Mouse (Mus musculus) heart, adult 2 months (tissue): ENCODE data around the gene Catsperd. TPM values are rescaled to one million over a fixed set of nuclear protein-coding genes. Genes with fewer than 3 reads are reported as not detected.

Experiments used
- DNase-seq, 2 experiments: peaks; one replicate each; pipeline ENCODE4 v3.0.0; 2021
- H3K27ac ChIP-seq: fragments of 200-600 bp; 2 replicates; pipeline ENCODE4 v1.8.1; 2022
- H3K27me3 ChIP-seq: fragments of 200-500 bp; 2 replicates; pipeline ENCODE4 v1.6.1; 2012; ENCODE audit warnings: mild to moderate bottlenecking, low read length, inconsistent platforms, mixed read lengths; ENCODE audit not compliant: control insufficient read depth, insufficient read depth
- H3K36me3 ChIP-seq: fragments of 200-500 bp; 2 replicates; pipeline ENCODE4 v1.6.1; 2012; ENCODE audit warnings: low read length, inconsistent platforms; ENCODE audit not compliant: control insufficient read depth, insufficient read depth
- H3K4me1 ChIP-seq: fragments of 200-500 bp; 2 replicates; pipeline ENCODE4 v1.6.1; 2011; ENCODE audit warnings: low read length; ENCODE audit not compliant: control insufficient read depth, insufficient read depth
- H3K4me3 ChIP-seq: fragments of 200-600 bp; 2 replicates; pipeline ENCODE4 v1.8.1; 2022
- H3K79me2 ChIP-seq: fragments of 200-500 bp; replicated peaks from 2 replicates; pipeline ENCODE4 v1.6.1; 2012; ENCODE audit warnings: mild to moderate bottlenecking, inconsistent platforms, low read length, moderate library complexity, mixed read lengths; ENCODE audit not compliant: control insufficient read depth, insufficient read depth
- H3K9ac ChIP-seq: fragments of 200-500 bp; 2 replicates; pipeline ENCODE4 v1.6.1; 2012; ENCODE audit warnings: low read depth, mild to moderate bottlenecking, control low read depth, inconsistent platforms, low read length, mixed read lengths
- CTCF ChIP-seq: fragments of 200-600 bp; IDR thresholded peaks from 2 replicates; pipeline ENCODE4 v1.8.1; 2022; ENCODE audit warnings: antibody characterized with exemption, mild to moderate bottlenecking, moderate library complexity
- EP300 ChIP-seq: fragments of 200-500 bp; IDR thresholded peaks from 2 replicates; pipeline ENCODE4 v1.6.1; 2011; ENCODE audit warnings: low read depth, low read length, control low read depth; ENCODE audit not compliant: insufficient read depth
- POLR2A ChIP-seq: fragments of 200-500 bp; IDR thresholded peaks from 2 replicates; pipeline ENCODE4 v1.6.1; 2011; ENCODE audit warnings: mild to moderate bottlenecking, low read depth, low read length, control low read depth; ENCODE audit not compliant: insufficient read depth
- WGBS: fragments of 180-500 bp; shearing (Covaris S2); methylation state at CpG from one replicate; pipeline ENCODE4 v1.1.7; 2018; 5-methylcytosine and 5-hydroxymethylcytosine counted together
- intact Hi-C: fragments of 180-260 bp; cut with DNase I; formaldehyde crosslinking; loops from one replicate; pipeline ENCODE4 v1.15.1; 2025
- polyA plus RNA-seq: library from polyadenylated mRNA; depleted of rRNA; stranded (reverse); fragments of >200 nt; gene quantifications from 2 replicates; pipeline ENCODE4 v1.2.3, GENCODE M21; 2012
- total RNA-seq, 2 experiments: library from RNA; stranded (reverse); gene quantifications; 2 replicates each; pipeline ENCODE4 v1.2.3; 2021

Gene Catsperd
- total and polyA plus RNA-seq, 3 experiments: 0.23 TPM; not detected in 2

- DNase-seq: peak in 1 of 2 experiments; percentile 31
- H3K36me3 ChIP-seq: no peaks in the 10 kb centered on the region
- intact Hi-C loops: loop anchor here (5.0 to 10.0 kb wide), 4 partner anchors 103 to 902 kb away; partner anchors contain the start of genes Ndufa11, Pot1b, Pspn and Sh3gl1
- peak overlapping the region; percentile 88 for H3K4me3 ChIP-seq
- TF ChIP-seq CTCF: no peak
- TF ChIP-seq POLR2A: no peak
- no peak for TF ChIP-seq EP300
- no peaks in the 10 kb centered on the region for H3K27me3 ChIP-seq
- H3K79me2 ChIP-seq: no peaks in the 10 kb centered on the region
- WGBS: 26% methylated on average over 14 of the region's 14 CpGs
- H3K27ac ChIP-seq: no peak overlapping the region
- H3K4me1 ChIP-seq: peaks cover 9% of the 10 kb centered on the region
- H3K9ac ChIP-seq: peak overlapping the region; percentile 87
Measured at GRCm38 (mm10) chr17:56614391-56615135, 13.4 kb upstream of the Catsperd start.

GRCm38 (mm10) chr17:56615136-56615784, 12.7 kb upstream of the Catsperd start:
- H3K27me3 ChIP-seq: no peaks in the 10 kb centered on the region
- 82% methylated on average over 11 of the region's 11 CpGs for WGBS
- DNase-seq: no peak
- H3K36me3 ChIP-seq: no peaks in the 10 kb centered on the region
- H3K4me3 ChIP-seq: no peak overlapping the region
- TF ChIP-seq POLR2A (no peak), EP300 (no peak), CTCF (no peak)
- H3K4me1 ChIP-seq: peaks cover 6% of the 10 kb centered on the region
- intact Hi-C loops: loop anchor here (10.0 kb wide), 2 partner anchors 390 to 580 kb away; partner anchors contain the start of genes Pspn and Sh3gl1
- no peak overlapping the region for H3K27ac ChIP-seq
- H3K79me2 ChIP-seq: no peaks in the 10 kb centered on the region
- no peak overlapping the region for H3K9ac ChIP-seq

- no peak overlapping the region for H3K4me3 ChIP-seq
- no peaks in the 10 kb centered on the region for H3K79me2 ChIP-seq
- 85% methylated on average over 4 of the region's 4 CpGs for WGBS
- TF ChIP-seq CTCF (no peak), EP300 (no peak), POLR2A (no peak)
- no peaks in the 10 kb centered on the region for H3K27me3 ChIP-seq
- no peaks in the 10 kb centered on the region for H3K36me3 ChIP-seq
- intact Hi-C loops: loop anchor here (10.0 kb wide), 2 partner anchors 389 to 581 kb away; partner anchors contain the start of genes Pspn and Sh3gl1
- H3K9ac ChIP-seq: no peak overlapping the region
- H3K27ac ChIP-seq: no peak overlapping the region
- H3K4me1 ChIP-seq: peaks cover 5% of the 10 kb centered on the region
- DNase-seq: no peak
Measured at GRCm38 (mm10) chr17:56615792-56616191, 12.2 kb upstream of the Catsperd start.

- Histone ChIP-seq H3K36me3 (no peaks in the 10 kb centered on the region), H3K79me2 (no peaks in the 10 kb centered on the region), H3K4me1 (peaks cover 5% of the 10 kb centered on the region), H3K27ac (no peak overlapping the region), H3K9ac (no peak overlapping the region), H3K27me3 (no peaks in the 10 kb centered on the region), H3K4me3 (no peak overlapping the region)
- intact Hi-C loops: loop anchor here (10.0 kb wide), 2 partner anchors 388 to 582 kb away; partner anchors contain the start of genes Pspn and Sh3gl1
- TF ChIP-seq EP300 (no peak), POLR2A (no peak), CTCF (no peak)
- DNase-seq: no peak
- WGBS: 86% methylated on average over 3 of the region's 3 CpGs
Measured at GRCm38 (mm10) chr17:56616725-56617124, 11.2 kb upstream of the Catsperd start.

- no peak for DNase-seq
- H3K27me3 ChIP-seq: no peaks in the 10 kb centered on the region
- H3K27ac ChIP-seq: no peak overlapping the region
- intact Hi-C loops: loop anchor here (10.0 kb wide), 2 partner anchors 387 to 583 kb away; partner anchors contain the start of genes Pspn and Sh3gl1
- no peak for TF ChIP-seq POLR2A
- TF ChIP-seq EP300: no peak
- no peak for TF ChIP-seq CTCF
- no peak overlapping the region for H3K4me3 ChIP-seq
- H3K4me1 ChIP-seq: peaks cover 5% of the 10 kb centered on the region
- no peak overlapping the region for H3K9ac ChIP-seq
- 85% methylated on average over 8 of the region's 8 CpGs for WGBS
- H3K79me2 ChIP-seq: no peaks in the 10 kb centered on the region
- H3K36me3 ChIP-seq: no peaks in the 10 kb centered on the region
Measured at GRCm38 (mm10) chr17:56617628-56618027, 10.3 kb upstream of the Catsperd start.
